Mouse (Mus musculus): ENCODE data around the gene Ttc28. TPM values are rescaled to one million over a fixed set of nuclear protein-coding genes. Genes with fewer than 3 reads are reported as not detected.

The Ttc28 gene
- total and polyA plus RNA-seq, 2 experiments from 2014 or later = 14.5 to 50.4 TPM

DNA sequence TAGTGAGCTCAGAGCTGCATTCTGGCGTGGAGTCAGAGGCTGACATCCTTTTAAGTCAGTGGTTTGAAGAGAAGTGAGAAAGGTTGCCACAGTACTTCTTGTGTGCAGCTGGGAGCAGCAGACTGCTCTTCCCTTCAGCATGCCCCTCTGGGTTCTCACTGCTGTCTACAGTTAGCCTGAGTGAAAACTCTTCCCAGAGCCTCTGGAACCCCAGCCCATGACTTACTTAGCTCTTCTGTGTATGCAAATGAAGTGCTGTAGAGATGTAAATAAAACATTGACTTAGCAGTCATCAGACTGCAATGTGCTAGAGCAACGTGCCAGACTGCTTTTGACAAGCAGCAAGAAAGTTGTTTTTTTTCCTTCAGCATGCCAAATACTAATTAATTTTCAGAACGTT, 70.2 kb downstream of the Ttc28 start:
- WGBS = 26% methylated on average over 3 of the region's 3 CpGs
- DNase-seq = peak; percentile 75
- TF ChIP-seq CTCF (IDR thresholded peaks at IDR 0.05; ENCODE audit: low read depth) = no peak
- H3K9ac ChIP-seq = no peak overlapping the region
- peak overlapping the region; percentile 40; the same call in 1 of the 2 replicates for H3K27ac ChIP-seq (ENCODE audit: low read depth, low read length)
- H3K4me1 ChIP-seq (ENCODE audit: insufficient read depth) = no peaks in the 10 kb centered on the region
- peak; percentile 84 for ATAC-seq
- H3K36me3 ChIP-seq (ENCODE audit: insufficient read depth) = no peaks in the 10 kb centered on the region
- no peak overlapping the region for H3K4me3 ChIP-seq (ENCODE audit: low read depth, low read length)
- H3K27me3 ChIP-seq (ENCODE audit: insufficient read depth, low read length) = no peaks in the 10 kb centered on the region
- H3K4me2 ChIP-seq (ENCODE audit: low read depth) = no peak overlapping the region
- H3K9me3 ChIP-seq (ENCODE audit: low read length) = no peaks in the 10 kb centered on the region

DNA sequence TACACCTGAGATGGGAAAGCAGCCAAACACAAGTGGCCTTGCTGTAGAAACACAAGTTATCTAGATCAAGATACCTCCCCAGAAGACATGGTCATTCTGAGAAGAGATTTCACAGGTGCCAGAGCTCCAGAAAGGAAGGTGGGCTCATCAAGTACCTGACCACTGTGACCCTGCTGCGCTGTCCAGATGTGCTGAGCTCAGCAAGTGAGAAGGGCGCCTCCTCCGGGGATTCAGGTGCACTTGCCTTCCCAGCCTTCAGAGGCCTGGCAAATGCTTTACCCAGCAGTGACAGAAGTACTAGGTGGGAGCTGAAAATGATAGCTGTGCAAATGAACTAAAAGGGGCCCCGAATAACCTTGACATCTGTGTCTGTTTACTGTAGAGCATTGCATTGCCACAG, 78.6 kb downstream of the Ttc28 start:
- H3K4me1 ChIP-seq (ENCODE audit: insufficient read depth) = no peaks in the 10 kb centered on the region
- DNase-seq = no peak
- H3K9ac ChIP-seq = no peak overlapping the region
- H3K4me3 ChIP-seq (ENCODE audit: low read depth, low read length) = no peak overlapping the region
- H3K36me3 ChIP-seq (ENCODE audit: insufficient read depth) = no peaks in the 10 kb centered on the region
- no peak for ATAC-seq
- H3K27me3 ChIP-seq (ENCODE audit: insufficient read depth, low read length) = no peaks in the 10 kb centered on the region
- H3K9me3 ChIP-seq (ENCODE audit: low read length) = no peaks in the 10 kb centered on the region
- no peak overlapping the region for H3K27ac ChIP-seq (ENCODE audit: low read depth, low read length)
- no peak overlapping the region for H3K4me2 ChIP-seq (ENCODE audit: low read depth)
- whole genome bisulfite sequencing = 87% methylated on average over 4 of the region's 4 CpGs
- no peak for TF ChIP-seq CTCF (IDR thresholded peaks at IDR 0.05; ENCODE audit: low read depth)

DNA sequence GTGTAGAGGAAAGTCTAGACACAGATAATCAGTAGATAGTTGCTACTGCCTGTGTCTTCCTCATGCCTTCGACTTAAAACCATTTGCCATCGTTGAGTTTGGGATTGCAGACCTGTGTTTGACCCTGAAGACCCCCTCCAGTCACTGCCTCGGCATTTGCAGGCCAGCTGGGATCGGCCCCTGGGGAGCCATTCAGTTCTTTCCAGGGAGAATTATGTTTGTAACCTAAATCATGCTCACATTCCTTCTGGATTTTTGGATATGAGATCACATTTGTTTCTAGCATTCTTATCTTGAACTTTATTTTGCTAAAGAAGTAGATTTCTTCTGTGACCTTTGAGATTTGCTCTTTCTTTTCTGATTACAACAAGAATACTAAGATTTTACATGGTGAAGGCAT, 80.5 kb downstream of the Ttc28 start:
- no peak for DNase-seq
- no peaks in the 10 kb centered on the region for H3K36me3 ChIP-seq (ENCODE audit: insufficient read depth)
- H3K4me3 ChIP-seq (ENCODE audit: low read depth, low read length) = no peak overlapping the region
- no peak overlapping the region for H3K27ac ChIP-seq (ENCODE audit: low read depth, low read length)
- no peaks in the 10 kb centered on the region for H3K27me3 ChIP-seq (ENCODE audit: insufficient read depth, low read length)
- H3K4me1 ChIP-seq (ENCODE audit: insufficient read depth) = no peaks in the 10 kb centered on the region
- no peak for TF ChIP-seq CTCF (IDR thresholded peaks at IDR 0.05; ENCODE audit: low read depth)
- no peaks in the 10 kb centered on the region for H3K9me3 ChIP-seq (ENCODE audit: low read length)
- H3K9ac ChIP-seq = no peak overlapping the region
- H3K4me2 ChIP-seq (ENCODE audit: low read depth) = no peak overlapping the region
- no peak for ATAC-seq
- 59% methylated on average over 4 of the region's 4 CpGs for WGBS

DNA sequence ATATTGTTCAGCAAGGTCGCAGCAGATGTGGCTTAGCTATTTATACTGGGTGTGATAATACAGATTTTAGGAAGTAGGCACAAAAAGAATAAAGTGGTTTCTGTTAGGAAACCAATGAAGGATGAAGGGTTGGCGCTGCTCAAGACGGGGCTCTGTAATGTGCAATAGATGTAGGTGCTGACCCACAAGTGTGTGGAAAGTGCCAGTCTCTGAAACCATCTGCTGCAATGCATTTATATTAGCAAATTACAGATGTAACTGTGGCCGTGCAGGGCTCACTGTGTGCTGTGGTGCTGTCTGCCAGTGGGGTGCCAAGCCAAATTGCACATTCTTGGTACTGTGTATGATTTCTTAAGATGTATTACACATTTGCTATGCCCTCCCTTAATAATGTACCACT, 81.3 kb downstream of the Ttc28 start:
- Histone ChIP-seq H3K27ac (ENCODE audit: low read depth, low read length) (no peak overlapping the region), H3K9me3 (ENCODE audit: low read length) (no peaks in the 10 kb centered on the region), H3K4me1 (ENCODE audit: insufficient read depth) (no peaks in the 10 kb centered on the region), H3K9ac (no peak overlapping the region), H3K27me3 (ENCODE audit: insufficient read depth, low read length) (no peaks in the 10 kb centered on the region), H3K4me3 (ENCODE audit: low read depth, low read length) (no peak overlapping the region), H3K4me2 (ENCODE audit: low read depth) (no peak overlapping the region), H3K36me3 (ENCODE audit: insufficient read depth) (no peaks in the 10 kb centered on the region)
- no peak for ATAC-seq
- DNase-seq = no peak
- TF ChIP-seq CTCF (IDR thresholded peaks at IDR 0.05; ENCODE audit: low read depth) = no peak
- 52% methylated on average over 4 of the region's 4 CpGs for WGBS

DNA sequence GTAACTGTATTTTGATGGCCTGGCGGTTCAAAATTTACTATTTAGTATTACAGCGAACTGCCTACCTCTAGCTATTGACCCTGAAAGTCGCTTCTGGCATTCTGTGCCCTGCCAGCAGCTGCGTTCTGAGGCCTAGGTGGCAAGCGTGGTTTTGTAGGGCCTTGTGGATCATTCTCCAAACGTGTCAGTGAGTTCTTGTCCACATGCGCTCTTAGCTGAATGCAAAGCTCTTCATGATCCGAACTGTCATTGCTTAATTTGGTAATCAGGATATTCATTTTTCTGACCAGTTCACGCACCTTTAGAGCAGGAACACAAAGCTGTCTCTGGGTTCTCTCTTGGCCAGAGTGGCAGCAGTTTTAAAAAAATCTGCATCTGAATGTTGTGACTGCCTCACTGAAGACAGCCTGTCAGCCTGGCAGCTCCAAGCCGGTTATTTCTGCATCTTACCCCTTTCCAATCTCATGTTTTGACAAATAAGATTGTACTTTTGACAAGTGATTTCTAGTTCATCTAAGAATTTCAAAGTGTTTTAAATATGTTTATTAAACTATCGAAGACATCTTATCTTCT, 88.0 kb downstream of the Ttc28 start:
- Histone ChIP-seq H3K27ac (ENCODE audit: low read depth, low read length) (peak overlapping the region; percentile 73), H3K4me1 (ENCODE audit: insufficient read depth) (peaks cover 5% of the 10 kb centered on the region; the same call in 1 of the 2 replicates), H3K4me3 (ENCODE audit: low read depth, low read length) (no peak overlapping the region), H3K27me3 (ENCODE audit: insufficient read depth, low read length) (no peaks in the 10 kb centered on the region), H3K9ac (no peak overlapping the region), H3K9me3 (ENCODE audit: low read length) (no peaks in the 10 kb centered on the region), H3K36me3 (ENCODE audit: insufficient read depth) (no peaks in the 10 kb centered on the region), H3K4me2 (ENCODE audit: low read depth) (no peak overlapping the region)
- ATAC-seq (peak; percentile 83), DNase-seq (peak; percentile 64)
- TF ChIP-seq CTCF (IDR thresholded peaks at IDR 0.05; ENCODE audit: low read depth) = no peak
- WGBS = 38% methylated on average over 11 of the region's 11 CpGs

DNA sequence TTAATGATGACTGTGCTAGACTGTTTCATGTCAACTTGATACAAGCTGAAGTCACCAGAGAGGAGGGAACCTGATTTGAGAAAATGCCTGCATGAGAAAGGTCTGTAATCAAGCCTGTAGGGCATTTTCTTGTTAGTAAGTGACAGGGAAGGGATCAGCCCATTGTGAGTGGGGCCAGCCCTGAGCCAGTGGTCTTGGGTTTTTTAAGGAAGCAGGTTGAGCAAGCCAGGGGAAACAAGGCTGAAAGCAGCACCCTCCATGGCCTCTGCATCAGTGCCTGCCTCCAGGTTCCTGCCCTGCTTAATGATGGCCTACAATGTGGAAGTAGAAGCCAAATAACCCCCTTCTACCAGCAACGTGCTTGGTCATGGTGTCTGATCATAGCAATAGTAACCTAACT, 89.0 kb downstream of the Ttc28 start:
- Histone ChIP-seq H3K4me2 (ENCODE audit: low read depth) (no peak overlapping the region), H3K4me3 (ENCODE audit: low read depth, low read length) (no peak overlapping the region), H3K36me3 (ENCODE audit: insufficient read depth) (no peaks in the 10 kb centered on the region), H3K27ac (ENCODE audit: low read depth, low read length) (peak overlapping the region; percentile 40; the same call in 1 of the 2 replicates), H3K27me3 (ENCODE audit: insufficient read depth, low read length) (no peaks in the 10 kb centered on the region), H3K4me1 (ENCODE audit: insufficient read depth) (peaks cover 5% of the 10 kb centered on the region; the same call in 1 of the 2 replicates), H3K9me3 (ENCODE audit: low read length) (no peaks in the 10 kb centered on the region), H3K9ac (no peak overlapping the region)
- no peak for DNase-seq
- no peak for TF ChIP-seq CTCF (IDR thresholded peaks at IDR 0.05; ENCODE audit: low read depth)
- no peak for ATAC-seq
- WGBS = 61% methylated on average over 1 of the region's 1 CpGs

DNA sequence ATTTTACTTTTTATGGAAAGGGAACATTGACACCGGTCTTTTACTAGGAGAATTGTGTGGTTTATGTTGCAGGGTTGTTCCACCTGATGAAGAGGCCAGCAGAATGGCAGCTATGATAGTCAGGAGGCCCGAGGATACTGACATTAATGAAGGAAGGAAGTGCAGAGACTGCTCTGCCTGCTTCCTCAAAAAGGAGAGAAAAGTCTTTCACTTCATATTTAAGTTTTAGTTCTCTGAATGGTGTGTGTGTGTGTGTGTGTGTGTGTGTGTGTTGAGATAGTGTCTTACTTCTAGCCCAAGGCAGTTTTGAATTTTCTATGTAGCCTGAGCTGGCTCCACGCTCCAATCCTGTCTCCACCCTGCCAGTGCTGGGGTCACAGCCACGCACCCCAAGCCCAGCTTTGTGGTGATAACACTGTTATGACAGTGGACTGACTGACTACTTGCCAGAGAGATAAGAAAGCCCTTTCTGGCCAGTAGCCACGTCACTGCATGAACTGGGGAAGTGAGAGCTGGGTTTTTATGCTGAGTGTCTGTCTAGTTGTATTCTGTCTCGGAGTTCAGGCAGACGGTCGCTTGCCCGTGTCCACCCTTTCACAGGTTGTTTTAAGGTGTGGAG, 90.7 kb downstream of the Ttc28 start:
- no peak for TF ChIP-seq CTCF (IDR thresholded peaks at IDR 0.05; ENCODE audit: low read depth)
- Histone ChIP-seq H3K27ac (ENCODE audit: low read depth, low read length) (no peak overlapping the region), H3K9ac (no peak overlapping the region), H3K4me1 (ENCODE audit: insufficient read depth) (peaks cover 5% of the 10 kb centered on the region; the same call in 1 of the 2 replicates), H3K36me3 (ENCODE audit: insufficient read depth) (no peaks in the 10 kb centered on the region), H3K27me3 (ENCODE audit: insufficient read depth, low read length) (no peaks in the 10 kb centered on the region), H3K9me3 (ENCODE audit: low read length) (no peaks in the 10 kb centered on the region), H3K4me2 (ENCODE audit: low read depth) (no peak overlapping the region), H3K4me3 (ENCODE audit: low read depth, low read length) (no peak overlapping the region)
- 71% methylated on average over 9 of the region's 9 CpGs for whole genome bisulfite sequencing
- ATAC-seq (no peak), DNase-seq (no peak)
